Mouse (Mus musculus): ENCODE data around the gene Ankrd55.

DNA sequence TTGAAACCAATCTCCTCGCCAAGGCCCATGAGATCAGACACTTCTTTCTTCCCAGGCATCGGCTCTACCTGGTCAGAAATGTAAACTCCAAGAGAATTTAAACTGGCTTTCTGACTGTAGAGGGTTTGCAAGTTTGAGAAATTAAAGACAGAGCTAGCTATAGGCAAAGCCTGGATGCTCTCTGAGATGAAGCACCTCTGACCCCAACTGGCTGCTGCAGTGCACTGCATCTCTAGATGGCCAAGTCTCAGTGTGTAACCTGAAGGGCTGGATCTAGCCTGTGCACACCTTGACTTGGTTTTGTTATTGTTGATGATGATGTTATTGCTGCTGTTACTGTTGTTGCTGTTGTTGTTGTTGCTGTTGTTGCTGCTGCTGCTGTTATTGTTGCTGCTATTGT lies 28.9 kb upstream of the Ankrd55 start:
- peak; percentile 85 for TF ChIP-seq CTCF (IDR thresholded peaks at IDR 0.05; ENCODE audit: low read depth, low read length)
- no peak for TF ChIP-seq POLR2A (IDR thresholded peaks at IDR 0.05; ENCODE audit: insufficient read depth, low read length)
- no peak for TF ChIP-seq EP300 (IDR thresholded peaks at IDR 0.05; ENCODE audit: insufficient read depth, low read depth, low read length)
